Mouse (Mus musculus) 3134 (cell line): ENCODE data around the gene Tas1r2.

Experiments
- DNase-seq: peaks from one replicate; pipeline ENCODE4 v3.0.0-alpha.2; 2011; ENCODE audit warnings: low spot score; ENCODE audit not compliant: insufficient read length; ENCODE audit errors: extremely low read depth

The Tas1r2 gene

GRCm38 (mm10) chr4:139702914-139703313 lies 49.6 kb downstream of the Tas1r2 start:
- peak; percentile 38 for DNase-seq

- no peak for DNase-seq
These were observed 50.1 kb downstream of the Tas1r2 start for GRCm38 (mm10) chr4:139703468-139703867.

DNA sequence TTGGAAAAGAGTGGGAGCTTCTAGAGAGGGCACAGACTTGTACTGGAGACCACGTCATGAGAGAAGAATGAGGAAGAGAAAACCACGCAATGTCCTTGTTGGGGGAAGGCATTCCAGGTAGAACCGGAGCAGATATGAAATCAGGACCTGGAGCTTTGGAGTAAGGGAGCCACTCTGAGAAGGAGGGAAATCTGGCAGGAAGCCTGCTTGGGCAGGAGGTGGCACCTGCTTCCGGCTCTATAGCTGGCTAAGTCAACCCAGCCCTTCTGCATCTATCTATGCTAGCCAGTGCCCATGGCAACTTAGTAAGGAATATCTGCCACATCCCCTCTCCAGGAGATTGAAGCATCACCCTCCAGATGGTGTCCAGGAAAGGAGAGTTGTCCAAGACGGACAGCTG lies 52.6 kb downstream of the Tas1r2 start:
- DNase-seq = no peak

DNA sequence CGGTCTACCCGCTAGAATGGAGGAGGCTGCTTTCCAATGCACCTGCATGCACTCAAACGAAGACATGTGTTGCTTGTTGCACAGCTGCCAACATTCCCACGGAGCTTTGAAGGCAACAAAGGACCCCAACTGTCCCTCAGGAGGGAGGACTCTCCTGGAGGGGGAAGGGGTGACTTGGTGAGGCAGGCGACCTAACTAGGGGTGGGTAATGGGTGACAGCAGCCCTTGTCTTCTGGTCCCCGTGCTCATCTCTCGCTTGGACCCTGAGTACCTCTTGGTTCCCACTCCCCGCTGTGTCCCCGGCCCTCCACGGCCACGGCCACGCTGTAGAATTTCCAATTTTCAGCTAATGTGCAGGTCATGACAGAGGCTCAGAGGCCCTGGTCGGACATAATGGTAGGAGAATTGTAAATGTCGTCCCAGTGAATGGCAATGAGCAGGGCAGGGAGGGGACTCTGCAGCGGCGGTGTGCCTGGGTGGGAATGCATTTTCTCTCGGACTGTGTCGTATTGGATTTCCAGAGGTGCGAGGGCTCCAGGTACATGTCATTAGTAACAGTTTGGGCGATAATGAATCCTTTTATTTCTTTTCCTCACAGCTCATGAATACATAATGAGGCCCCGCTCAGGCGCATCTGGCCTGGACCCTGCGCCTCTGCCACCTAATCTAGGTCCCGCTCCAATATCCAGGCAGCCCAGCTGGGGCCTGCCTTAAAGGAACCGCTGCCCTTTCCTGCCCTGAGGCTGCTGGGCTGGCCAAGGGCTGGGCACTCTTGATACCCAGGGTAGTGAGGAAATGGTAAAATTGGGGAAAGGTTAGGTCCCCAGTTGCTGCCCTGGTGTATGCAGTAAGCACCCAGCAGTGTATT lies 57.4 kb downstream of the Tas1r2 start:
- DNase-seq = no peak

- no peak for DNase-seq
These were observed 62.0 kb downstream of the Tas1r2 start for GRCm38 (mm10) chr4:139715241-139715932.

GRCm38 (mm10) chr4:139716477-139717169 lies 63.3 kb downstream of the Tas1r2 start:
- DNase-seq = peak; percentile 82

DNA sequence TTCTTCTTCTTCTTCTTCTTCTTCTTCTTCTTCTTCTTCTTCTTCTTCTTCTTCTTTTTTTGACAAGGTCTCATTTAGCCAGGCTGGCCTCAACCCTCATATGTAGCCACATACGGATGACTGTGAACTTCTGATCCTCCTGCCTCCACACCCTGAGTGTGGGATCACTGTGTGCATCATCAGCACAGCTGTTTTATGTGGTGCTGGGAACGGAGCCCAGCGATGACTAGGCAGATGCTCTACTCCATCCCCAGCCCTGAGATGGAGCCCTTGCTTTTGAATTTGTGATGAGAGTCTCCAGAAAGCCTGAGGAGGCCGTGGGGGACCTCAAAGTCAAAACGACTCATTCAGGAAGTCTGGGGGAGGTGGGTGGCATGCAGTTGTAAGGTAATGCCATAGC lies 65.6 kb downstream of the Tas1r2 start:
- no peak for DNase-seq
